Mouse (Mus musculus) left cerebral cortex, adult 6 months (tissue): ENCODE results near the gene Cox15. TPM values are rescaled to one million over a fixed set of nuclear protein-coding genes. Genes with fewer than 3 reads are reported as not detected.

Experiments used
- long read RNA-seq, 2 experiments: library from polyadenylated mRNA; unstranded; transcript quantifications; one replicate each; pipeline ENCODE4 v2.0.0; 2019 to 2020
- polyA plus RNA-seq: library from polyadenylated mRNA; unstranded; fragments of <200 nt; fragmentation: Nextera tagmentation; gene quantifications from 2 replicates; pipeline ENCODE4 v1.2.3, GENCODE M21; 2021

Gene Cox15
- polyA plus RNA-seq = 7.3 and 7.6 TPM in 2 replicates
- long read RNA-seq, experiment 1, full-length matches to known transcripts = 127 of 148 reads
- long read RNA-seq, experiment 1, partial matches to known transcripts = 8 of 148 reads
- long read RNA-seq, experiment 1, other reads (novel, unspliced or antisense) = 13 of 148 reads
- long read RNA-seq, experiment 2, full-length matches to known transcripts = 12 of 36 reads
- long read RNA-seq, experiment 2, partial matches to known transcripts = 3 of 36 reads
- long read RNA-seq, experiment 2, other reads (novel, unspliced or antisense) = 21 of 36 reads

GRCm38 (mm10) chr19:43752489-43753225 is at the start of gene Cox15, which contains the start of gene Cutc:
Gene Cox15, minus strand, starts transcription at chr19:43753000.
Gene Cutc, plus strand, starts transcription at chr19:43752996.

GRCm38 (mm10) chr19:43781980-43782379 is 29.2 kb upstream of the Cox15 start, which contains the start of gene Abcc2:
Gene Abcc2, plus strand, starts transcription at chr19:43782192.

GRCm38 (mm10) chr19:43689419-43690246 is 63.2 kb downstream of the Cox15 start, which contains the start of gene Entpd7:
Gene Entpd7, plus strand, starts transcription at chr19:43689672.

Other genes with a start within 250 kb of the Cox15 start
- 341 and 380 TPM in 2 replicates for gene Got1, start 228.4 kb downstream of the Cox15 start, polyA plus RNA-seq
- gene Nkx2-3, start 140.7 kb downstream of the Cox15 start, polyA plus RNA-seq = not detected in 2 replicates
- 5.8 and 6.0 TPM in 2 replicates for gene Slc25a28, start 78.1 kb downstream of the Cox15 start, polyA plus RNA-seq
- 4.5 and 5.3 TPM in 2 replicates for gene Entpd7, start 63.3 kb downstream of the Cox15 start, polyA plus RNA-seq
- 12.6 and 15.1 TPM in 2 replicates for gene Cutc, start within 50 bp of the Cox15 start, polyA plus RNA-seq
- gene Abcc2, start 29.2 kb upstream of the Cox15 start, polyA plus RNA-seq = not detected in 2 replicates
- 2.0 and 2.6 TPM in 2 replicates for gene Dnmbp, start 187.2 kb upstream of the Cox15 start, polyA plus RNA-seq
- gene Cpn1, start 233.6 kb upstream of the Cox15 start, polyA plus RNA-seq = 0.28 and 0.45 TPM in 2 replicates